Mouse (Mus musculus) ZHBTc4 (cell line): ENCODE measurements around the gene Spata2l.

Source experiments
- DNase-seq: peaks from one replicate; pipeline ENCODE4 v3.0.0-alpha.2; 2011; ENCODE audit warnings: low read depth, low spot score

Gene Spata2l

GRCm38 (mm10) chr8:123202288-123202687, 33.7 kb downstream of the Spata2l start:
- DNase-seq: peak; percentile 84

DNA sequence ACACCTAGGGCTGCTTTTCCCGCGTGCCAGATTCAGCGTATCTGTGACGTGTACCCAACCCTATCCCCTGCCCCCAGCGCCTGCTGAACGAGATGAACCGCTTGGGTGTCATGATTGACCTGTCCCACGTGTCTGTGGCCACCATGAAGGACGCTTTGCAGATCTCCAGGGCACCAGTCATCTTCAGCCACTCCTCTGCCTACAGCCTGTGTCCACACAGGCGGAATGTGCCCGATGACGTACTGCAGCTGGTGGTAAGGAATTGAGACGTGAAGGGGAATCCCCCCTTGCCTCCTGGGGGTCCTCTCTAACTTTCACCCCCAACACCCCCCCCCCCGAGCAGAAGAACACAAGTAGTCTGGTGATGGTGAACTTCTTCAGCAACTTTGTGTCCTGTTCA, 36.2 kb downstream of the Spata2l start:
- DNase-seq: no peak

GRCm38 (mm10) chr8:123197016-123197415, 39.0 kb downstream of the Spata2l start:
- DNase-seq: peak; percentile 76

DNA sequence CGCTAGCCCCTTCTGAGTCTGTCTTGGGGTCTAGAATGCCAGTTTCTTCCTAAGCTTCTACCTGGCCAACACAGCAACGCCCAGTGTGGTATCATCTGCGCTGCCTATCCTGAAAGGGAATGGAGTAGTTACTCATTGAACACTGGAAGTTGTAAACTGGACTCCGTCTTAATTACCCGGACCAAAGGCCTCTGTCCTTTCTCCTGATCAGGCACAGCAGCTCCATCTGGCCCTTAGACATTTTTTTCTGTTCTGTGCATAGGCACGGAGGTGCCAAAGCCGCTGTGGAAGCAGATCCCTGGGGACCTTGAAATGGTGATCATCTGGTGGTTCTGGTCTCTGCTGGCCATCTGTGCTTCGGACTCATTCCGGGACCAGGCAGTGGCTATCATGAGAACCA, 42.3 kb downstream of the Spata2l start:
- no peak for DNase-seq

DNA sequence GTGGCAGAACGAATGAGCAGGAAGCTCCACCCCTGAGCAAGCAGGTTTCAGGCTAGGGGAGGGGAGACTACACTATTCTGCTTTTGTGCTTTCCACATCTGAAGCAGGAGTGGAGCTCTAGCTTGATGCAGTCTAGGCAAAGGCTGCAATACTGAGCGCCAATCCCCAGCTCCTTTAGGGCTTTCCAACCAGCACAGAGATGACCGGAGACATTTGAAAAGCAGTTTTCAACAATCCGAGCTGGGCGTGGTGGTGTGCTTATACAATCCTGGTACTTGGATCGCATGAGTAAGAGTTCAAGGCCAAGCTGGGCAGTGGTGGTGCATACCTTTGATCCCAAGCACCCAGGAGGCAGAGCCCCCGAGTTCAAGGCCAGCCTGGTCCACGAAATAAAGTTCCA, 44.1 kb downstream of the Spata2l start:
- peak; percentile 66 for DNase-seq

DNA sequence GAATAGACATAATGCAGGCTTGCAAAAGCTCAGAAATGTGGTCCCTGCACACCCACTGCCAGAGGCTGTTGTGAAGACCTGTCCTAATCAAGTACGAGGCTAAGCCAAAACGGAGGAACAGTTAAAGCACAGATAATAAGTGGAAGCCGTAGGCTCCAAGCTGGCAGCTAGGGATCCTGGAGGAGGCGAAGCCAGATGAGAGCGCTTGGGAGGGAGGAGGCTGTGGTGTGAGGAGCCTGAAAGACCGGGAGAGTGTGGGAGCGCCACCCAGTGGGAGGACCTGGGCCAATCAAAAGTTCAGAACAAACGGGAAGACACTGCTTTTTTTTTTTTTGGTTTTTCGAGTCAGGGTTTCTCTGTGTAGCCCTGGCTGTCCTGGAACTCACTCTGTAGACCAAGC, 45.4 kb downstream of the Spata2l start:
- DNase-seq: peak; percentile 89

- DNase-seq: no peak
Measured at GRCm38 (mm10) chr8:123188841-123189240, 47.2 kb downstream of the Spata2l start.

- no peak for DNase-seq
Measured at GRCm38 (mm10) chr8:123188006-123188405, 48.0 kb downstream of the Spata2l start.

DNA sequence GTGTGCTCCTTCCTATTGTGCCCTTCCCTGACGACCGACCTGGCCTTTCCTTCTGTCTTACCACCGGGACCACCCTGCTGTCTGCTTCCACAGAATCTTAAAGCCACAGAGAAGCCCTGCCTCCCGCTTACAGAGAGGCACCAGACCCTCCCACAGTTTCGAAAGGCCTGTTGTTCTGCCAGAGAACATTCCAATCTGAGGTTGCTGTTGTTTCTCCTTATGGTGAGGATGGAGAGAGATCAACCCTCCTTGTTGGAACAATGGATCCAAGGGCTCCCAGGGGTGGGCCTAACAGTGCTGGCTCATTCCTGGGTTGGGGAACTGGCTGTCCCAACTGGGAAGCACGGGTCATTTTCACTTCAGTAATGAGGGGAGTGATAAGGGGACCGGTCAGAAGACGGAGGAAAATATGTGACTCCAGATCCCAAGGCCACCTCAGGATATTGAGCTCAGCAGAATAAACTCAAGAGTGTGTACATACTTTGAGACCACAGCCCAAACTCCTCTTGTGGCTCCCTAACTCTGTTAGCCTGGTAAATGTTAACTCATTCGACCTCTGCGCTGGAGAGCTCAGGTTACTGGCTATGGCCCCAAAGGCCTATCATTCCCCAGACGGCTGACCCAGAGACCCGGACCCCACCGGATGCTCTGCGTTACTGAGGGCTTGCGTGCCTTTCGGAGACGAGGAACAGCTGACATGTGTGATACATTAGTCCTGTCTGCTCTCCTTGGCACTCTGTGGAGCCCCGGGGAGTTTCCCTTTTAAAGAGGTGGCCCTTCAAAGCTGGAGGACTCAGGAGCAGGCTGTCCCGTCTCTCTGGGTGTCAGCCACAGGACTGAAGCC, 50.2 kb downstream of the Spata2l start, which contains the start of gene Dpep1:
Gene Dpep1, plus strand, starts transcription at position 677 of the 844 bp plus-strand sequence.
- DNase-seq: peak; percentile 61

- DNase-seq: peak; percentile 38
Measured at GRCm38 (mm10) chr8:123181391-123181790, 54.6 kb downstream of the Spata2l start.
